Mouse (Mus musculus): Measurements from ENCODE around the gene Cdh20. TPM values are rescaled to one million over a fixed set of nuclear protein-coding genes. Genes with fewer than 3 reads are reported as not detected.

The Cdh20 gene
- polyA plus RNA-seq, 1 experiment from 2014 or later: 0.23 TPM

- H3K4me2 ChIP-seq (replicated peaks): peak overlapping the region; percentile 86
- ATAC-seq: peak; percentile 93
- H3K4me3 ChIP-seq (replicated peaks): peak overlapping the region; percentile 41
- no peaks in the 10 kb centered on the region for H3K36me3 ChIP-seq
- H3K27me3 ChIP-seq (replicated peaks): no peaks in the 10 kb centered on the region
- H3K9me3 ChIP-seq: no peaks in the 10 kb centered on the region
- peak overlapping the region; percentile 46 for H3K9ac ChIP-seq
- no peak overlapping the region for H3K27ac ChIP-seq
- 7% methylated on average over 51 of the region's 51 CpGs for WGBS
- H3K4me1 ChIP-seq (replicated peaks): 0 out of 2 replicates have a peak, but pooled peaks cover 2% of the 10 kb centered on the region
Observed at GRCm38 (mm10) chr1:104993905-104994611, 225.7 kb downstream of the Cdh20 start.

- H3K27me3 ChIP-seq (replicated peaks): no peaks in the 10 kb centered on the region
- peak overlapping the region; percentile 86; the same call in 1 of the 2 replicates for H3K4me2 ChIP-seq (replicated peaks)
- H3K27ac ChIP-seq: no peak overlapping the region
- ATAC-seq: no peak
- 74% methylated on average over 3 of the region's 3 CpGs for WGBS
- no peaks in the 10 kb centered on the region for H3K36me3 ChIP-seq
- no peak overlapping the region for H3K4me3 ChIP-seq (replicated peaks)
- H3K9ac ChIP-seq: no peak overlapping the region
- no peaks in the 10 kb centered on the region for H3K9me3 ChIP-seq
- H3K4me1 ChIP-seq (replicated peaks): 0 out of 2 replicates have a peak, but pooled peaks cover 2% of the 10 kb centered on the region
Observed at GRCm38 (mm10) chr1:104994612-104994986, 226.3 kb downstream of the Cdh20 start.

- Histone ChIP-seq H3K4me3 (replicated peaks) (no peak overlapping the region), H3K9me3 (no peaks in the 10 kb centered on the region), H3K4me2 (replicated peaks) (no peak overlapping the region), H3K9ac (no peak overlapping the region), H3K27me3 (replicated peaks) (no peaks in the 10 kb centered on the region), H3K4me1 (replicated peaks) (0 out of 2 replicates have a peak, but pooled peaks cover 2% of the 10 kb centered on the region), H3K36me3 (no peaks in the 10 kb centered on the region), H3K27ac (no peak overlapping the region)
- ATAC-seq: no peak
- WGBS: 67% methylated on average over 2 of the region's 2 CpGs
Observed at GRCm38 (mm10) chr1:104997814-104998213, 229.5 kb downstream of the Cdh20 start.

GRCm38 (mm10) chr1:105002179-105002578 is 233.8 kb downstream of the Cdh20 start:
- Histone ChIP-seq H3K36me3 (no peaks in the 10 kb centered on the region), H3K27ac (no peak overlapping the region), H3K4me2 (replicated peaks) (no peak overlapping the region), H3K4me1 (replicated peaks) (no peaks in the 10 kb centered on the region), H3K9ac (no peak overlapping the region), H3K9me3 (no peaks in the 10 kb centered on the region), H3K4me3 (replicated peaks) (no peak overlapping the region), H3K27me3 (replicated peaks) (no peaks in the 10 kb centered on the region)
- WGBS: 80% methylated on average over 1 of the region's 1 CpGs
- no peak for ATAC-seq

- WGBS: 79% methylated on average over 1 of the region's 1 CpGs
- Histone ChIP-seq H3K4me2 (replicated peaks) (no peak overlapping the region), H3K36me3 (no peaks in the 10 kb centered on the region), H3K9me3 (no peaks in the 10 kb centered on the region), H3K4me3 (replicated peaks) (no peak overlapping the region), H3K27me3 (replicated peaks) (no peaks in the 10 kb centered on the region), H3K27ac (no peak overlapping the region), H3K9ac (no peak overlapping the region), H3K4me1 (replicated peaks) (no peaks in the 10 kb centered on the region)
- no peak for ATAC-seq
Observed at GRCm38 (mm10) chr1:105003786-105004185, 235.5 kb downstream of the Cdh20 start.

- Histone ChIP-seq H3K27ac (no peak overlapping the region), H3K4me3 (replicated peaks) (no peak overlapping the region), H3K9ac (no peak overlapping the region), H3K4me1 (replicated peaks) (no peaks in the 10 kb centered on the region), H3K27me3 (replicated peaks) (no peaks in the 10 kb centered on the region), H3K36me3 (no peaks in the 10 kb centered on the region), H3K9me3 (no peaks in the 10 kb centered on the region), H3K4me2 (replicated peaks) (no peak overlapping the region)
- ATAC-seq: no peak
- 38% methylated on average over 2 of the region's 2 CpGs for WGBS
Observed at GRCm38 (mm10) chr1:105012616-105013015, 244.3 kb downstream of the Cdh20 start.

DNA sequence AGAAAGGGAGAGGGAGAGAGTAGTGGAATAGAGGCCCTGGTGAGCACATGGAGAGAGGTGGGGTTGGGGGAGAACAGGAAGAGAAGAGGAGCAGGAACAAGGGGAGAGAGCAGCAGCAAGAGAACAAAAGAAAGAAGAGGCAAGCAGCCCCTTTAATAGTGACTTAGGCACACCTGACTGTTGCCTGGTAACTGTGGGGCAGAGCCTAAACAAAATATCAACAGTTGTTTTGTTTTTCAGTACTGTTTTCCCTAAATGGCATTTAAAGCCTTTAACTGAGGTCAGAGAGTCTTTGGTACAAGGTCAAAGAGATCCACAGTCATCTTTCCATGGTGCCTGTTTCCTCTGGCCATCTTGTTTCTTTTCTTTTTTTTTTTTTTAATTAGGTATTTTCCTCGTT is 245.0 kb downstream of the Cdh20 start:
- Histone ChIP-seq H3K4me1 (replicated peaks) (no peaks in the 10 kb centered on the region), H3K4me2 (replicated peaks) (no peak overlapping the region), H3K4me3 (replicated peaks) (no peak overlapping the region), H3K27ac (no peak overlapping the region), H3K9me3 (no peaks in the 10 kb centered on the region), H3K27me3 (replicated peaks) (no peaks in the 10 kb centered on the region), H3K9ac (no peak overlapping the region), H3K36me3 (no peaks in the 10 kb centered on the region)
- 50% methylated on average over 1 of the region's 1 CpGs for WGBS
- ATAC-seq: no peak

- 77% methylated on average over 3 of the region's 3 CpGs for WGBS
- no peaks in the 10 kb centered on the region for H3K4me1 ChIP-seq (replicated peaks)
- no peak overlapping the region for H3K4me2 ChIP-seq (replicated peaks)
- no peak overlapping the region for H3K27ac ChIP-seq
- no peaks in the 10 kb centered on the region for H3K9me3 ChIP-seq
- H3K4me3 ChIP-seq (replicated peaks): no peak overlapping the region
- ATAC-seq: peak; percentile 75
- H3K9ac ChIP-seq: no peak overlapping the region
- no peaks in the 10 kb centered on the region for H3K27me3 ChIP-seq (replicated peaks)
- no peaks in the 10 kb centered on the region for H3K36me3 ChIP-seq
Observed at GRCm38 (mm10) chr1:105041668-105042067, 273.3 kb downstream of the Cdh20 start.
